Mouse (Mus musculus) cerebellum, adult 2 months (tissue): ENCODE results near the gene Il22ra1.

Experiments used
- CTCF ChIP-seq: fragments of 200-500 bp; IDR thresholded peaks from 2 replicates; pipeline ENCODE4 v1.5.1; 2011; ENCODE audit warnings: low read depth, mild to moderate bottlenecking, control low read depth, low read length, moderate library complexity, borderline replicate concordance; ENCODE audit not compliant: insufficient read depth
- POLR2A ChIP-seq: fragments of 200-500 bp; IDR thresholded peaks from 2 replicates; pipeline ENCODE4 v1.6.1; 2011; ENCODE audit warnings: low read length, control low read depth, borderline replicate concordance; ENCODE audit not compliant: insufficient read depth

DNA sequence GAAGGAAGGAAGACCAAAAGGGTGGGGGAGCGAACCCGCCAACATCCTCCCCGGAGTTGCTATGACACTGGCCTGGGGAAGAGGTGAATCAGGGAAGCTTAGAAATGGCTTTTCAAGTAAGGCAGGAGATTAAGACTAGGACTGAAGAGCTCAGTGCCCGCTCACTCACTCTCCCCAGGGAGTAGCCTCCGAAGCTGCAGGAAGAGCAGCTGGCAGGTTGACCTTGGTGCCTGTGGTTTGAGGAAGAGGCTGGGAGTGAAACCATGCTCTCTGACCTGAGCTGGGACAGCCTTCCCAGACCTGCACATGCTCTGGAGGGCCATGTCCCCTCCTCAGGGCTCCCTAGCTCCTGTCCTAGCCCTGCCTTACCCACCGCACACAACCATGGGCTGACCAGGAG is 30.9 kb downstream of the Il22ra1 start:
- TF ChIP-seq CTCF: no peak
- TF ChIP-seq POLR2A: no peak
